ENCODE assay signal across 20 mouse cellular contexts in genomic region chr10:71100815-71101499, GRCm38 (mm10). TPM values are rescaled to one million over a fixed set of nuclear protein-coding genes. Genes with fewer than 3 reads are reported as not detected.
DNase-seq lines count a peak whose midpoint lies in the region; ATAC-seq and TF ChIP-seq lines count a peak whose summit lies in the region.
"Had no signal": no experiment of that assay in that cellular context is flagged by ENCODE, and none has a peak within 500 bp of the region (broad histone marks: within the 10 kb centered on the region; RNA-seq: fewer than 3 reads in every experiment).

No protein-coding gene starts in this region.

- no peak for TF ChIP-seq CTCF in kidney, adult 2 months (conservative IDR thresholded peaks at IDR 0.05; ENCODE audit: insufficient read depth, insufficient read length, low read depth, low read length)

- H3K9me3 ChIP-seq in hindbrain, embryonic 13.5 days = no peaks in the 10 kb centered on the region
- no peaks in the 10 kb centered on the region for H3K9me3 ChIP-seq in hindbrain, embryonic 10.5 days
- H3K9me3 ChIP-seq in forebrain, embryonic 12.5 days = no peaks in the 10 kb centered on the region
- H3K9me3 ChIP-seq in forebrain, embryonic 16.5 days (ENCODE audit: control insufficient read depth, low read length) = no peaks in the 10 kb centered on the region
- H3K9me3 ChIP-seq in midbrain, embryonic 16.5 days (replicated peaks; ENCODE audit: control insufficient read depth, low read length, poor library complexity, severe bottlenecking) = no peaks in the 10 kb centered on the region
- H3K9me3 ChIP-seq: embryonic facial prominence, embryonic 12.5 days; limb, embryonic 10.5 days had no signal

- peak overlapping the region; percentile 41; the same call in 1 of the 2 replicates for H3K27ac ChIP-seq in hindbrain, embryonic 13.5 days
- no peak overlapping the region for H3K27ac ChIP-seq in hindbrain, embryonic 10.5 days
- no peak overlapping the region; the same call in 1 of the 2 replicates for H3K27ac ChIP-seq in forebrain, embryonic 12.5 days
- H3K27ac ChIP-seq in forebrain, embryonic 16.5 days (ENCODE audit: low read length) = no peak overlapping the region
- H3K27ac ChIP-seq in midbrain, embryonic 16.5 days (ENCODE audit: low read length) = no peak overlapping the region
- no peak overlapping the region for H3K27ac ChIP-seq in kidney, adult 2 months (ENCODE audit: insufficient read depth, low read depth, low read length)
- H3K27ac ChIP-seq: embryonic facial prominence, embryonic 12.5 days; heart, adult 2 months; limb, embryonic 10.5 days had no signal

- H3K4me1 ChIP-seq in hindbrain, embryonic 13.5 days (replicated peaks) = peaks cover 9% of the 10 kb centered on the region
- no peaks in the 10 kb centered on the region for H3K4me1 ChIP-seq in hindbrain, embryonic 10.5 days (replicated peaks)
- peaks cover 11% of the 10 kb centered on the region; the same call in 1 of the 2 replicates for H3K4me1 ChIP-seq in forebrain, embryonic 12.5 days
- H3K4me1 ChIP-seq in forebrain, embryonic 16.5 days (replicated peaks; ENCODE audit: control insufficient read depth, insufficient read depth, low read length) = peaks cover 5% of the 10 kb centered on the region; the same call in 1 of the 2 replicates
- 0 out of 2 replicates have a peak, but pooled peaks cover 2% of the 10 kb centered on the region for H3K4me1 ChIP-seq in midbrain, embryonic 16.5 days (ENCODE audit: control insufficient read depth, insufficient read depth, low read length)
- H3K4me1 ChIP-seq in kidney, adult 2 months (ENCODE audit: control insufficient read depth, insufficient read depth, low read length) = peaks cover 8% of the 10 kb centered on the region; the same call in 1 of the 2 replicates
- H3K4me1 ChIP-seq: embryonic facial prominence, embryonic 12.5 days had no signal

- TF ChIP-seq POLR2A in kidney, adult 2 months (IDR thresholded peaks at IDR 0.05; ENCODE audit: low read depth, low read length) = no peak

- ATAC-seq in hindbrain, embryonic 13.5 days (ENCODE audit: low FRiP score) = peak; percentile 59
- ATAC-seq in forebrain, embryonic 12.5 days (ENCODE audit: low FRiP score) = peak; percentile 79
- ATAC-seq in forebrain, embryonic 16.5 days = peak; percentile 93
- ATAC-seq in midbrain, embryonic 16.5 days = peak; percentile 67
- ATAC-seq: liver, postnatal 0 days had no signal

- H3K36me3 ChIP-seq in hindbrain, embryonic 13.5 days = no peaks in the 10 kb centered on the region
- no peaks in the 10 kb centered on the region for H3K36me3 ChIP-seq in hindbrain, embryonic 10.5 days
- no peaks in the 10 kb centered on the region for H3K36me3 ChIP-seq in forebrain, embryonic 12.5 days (replicated peaks)
- no peaks in the 10 kb centered on the region for H3K36me3 ChIP-seq in forebrain, embryonic 16.5 days (ENCODE audit: control insufficient read depth, insufficient read depth)
- no peaks in the 10 kb centered on the region for H3K36me3 ChIP-seq in midbrain, embryonic 16.5 days (ENCODE audit: control insufficient read depth, insufficient read depth, low read length)
- no peaks in the 10 kb centered on the region for H3K36me3 ChIP-seq in kidney, adult 2 months (ENCODE audit: control insufficient read depth, insufficient read depth, low read length)
- H3K36me3 ChIP-seq: embryonic facial prominence, embryonic 12.5 days; limb, embryonic 10.5 days had no signal

- H3K9ac ChIP-seq in hindbrain, embryonic 13.5 days = no peak overlapping the region
- no peak overlapping the region for H3K9ac ChIP-seq in forebrain, embryonic 12.5 days
- no peak overlapping the region for H3K9ac ChIP-seq in forebrain, embryonic 16.5 days (replicated peaks; ENCODE audit: low read depth, low read length)
- H3K9ac ChIP-seq in midbrain, embryonic 16.5 days (ENCODE audit: low read depth, low read length) = no peak overlapping the region
- H3K9ac ChIP-seq: embryonic facial prominence, embryonic 12.5 days; liver, postnatal 0 days had no signal

- DNase-seq in hindbrain, embryonic 10.5 days (ENCODE audit: low spot score) = no peak
- no peak for DNase-seq in kidney, adult 2 months
- no peak for DNase-seq in adrenal gland, postnatal 25 days
- DNase-seq: adrenal gland, postnatal 36 days; B cell, adult 2 months; cerebellum, adult 8-10 months; gastrocnemius, postnatal 10 days; heart, adult 2 months; heart, postnatal 36 days; liver, postnatal 0 days; lung, postnatal 14 days had no signal

- H3K27me3 ChIP-seq in hindbrain, embryonic 13.5 days = no peaks in the 10 kb centered on the region
- H3K27me3 ChIP-seq in hindbrain, embryonic 10.5 days (ENCODE audit: insufficient read depth, poor library complexity, severe bottlenecking) = no peaks in the 10 kb centered on the region
- no peaks in the 10 kb centered on the region for H3K27me3 ChIP-seq in forebrain, embryonic 12.5 days
- H3K27me3 ChIP-seq in forebrain, embryonic 16.5 days (replicated peaks; ENCODE audit: control insufficient read depth, insufficient read depth, low read length) = no peaks in the 10 kb centered on the region
- no peaks in the 10 kb centered on the region for H3K27me3 ChIP-seq in midbrain, embryonic 16.5 days (ENCODE audit: control insufficient read depth, insufficient read depth, low read depth, low read length)
- no peaks in the 10 kb centered on the region for H3K27me3 ChIP-seq in kidney, adult 2 months (replicated peaks; ENCODE audit: control insufficient read depth, insufficient read depth, low read length)
- H3K27me3 ChIP-seq: embryonic facial prominence, embryonic 12.5 days had no signal

- no peak overlapping the region for H3K4me3 ChIP-seq in hindbrain, embryonic 13.5 days
- no peak overlapping the region for H3K4me3 ChIP-seq in hindbrain, embryonic 10.5 days
- H3K4me3 ChIP-seq in forebrain, embryonic 12.5 days (replicated peaks) = no peak overlapping the region
- no peak overlapping the region for H3K4me3 ChIP-seq in forebrain, embryonic 16.5 days (replicated peaks; ENCODE audit: low read length)
- H3K4me3 ChIP-seq in midbrain, embryonic 16.5 days (ENCODE audit: low read depth, low read length) = no peak overlapping the region
- H3K4me3 ChIP-seq in kidney, adult 2 months (ENCODE audit: insufficient read depth, low read depth, low read length) = no peak overlapping the region
- H3K4me3 ChIP-seq: embryonic facial prominence, embryonic 12.5 days; erythroblast, embryonic 14.5 days; heart, adult 2 months; limb, embryonic 10.5 days; myocyte had no signal

- 52% methylated on average over 8 of the region's 8 CpGs for WGBS in hindbrain, embryonic 13.5 days
- 74% methylated on average over 8 of the region's 8 CpGs for WGBS in hindbrain, embryonic 10.5 days
- WGBS in forebrain, embryonic 12.5 days = 54% methylated on average over 8 of the region's 8 CpGs
- WGBS in forebrain, embryonic 16.5 days = 38% methylated on average over 8 of the region's 8 CpGs
- WGBS in midbrain, embryonic 16.5 days = 45% methylated on average over 8 of the region's 8 CpGs
- WGBS in kidney, adult 2 months = 68% methylated on average over 8 of the region's 8 CpGs

- no peak overlapping the region for H3K4me2 ChIP-seq in hindbrain, embryonic 13.5 days
- H3K4me2 ChIP-seq in forebrain, embryonic 12.5 days = no peak overlapping the region
- H3K4me2 ChIP-seq in forebrain, embryonic 16.5 days (ENCODE audit: low read length) = no peak overlapping the region
- no peak overlapping the region for H3K4me2 ChIP-seq in midbrain, embryonic 16.5 days (ENCODE audit: low read length)
- H3K4me2 ChIP-seq: embryonic facial prominence, embryonic 12.5 days had no signal

RNA-seq across cellular contexts. Expression of gene Bicc1, which starts 58.5 kb away (rescaled TPM):
- polyA plus RNA-seq in hindbrain, embryonic 13.5 days (2015; fragmentation: Nextera tagmentation; extraction: Ambion mirVana) = 5.9 TPM in 2 replicates
- polyA plus RNA-seq in hindbrain, embryonic 10.5 days (2016; fragmentation: Nextera tagmentation; extraction: Ambion mirVana) = 5.4 and 5.5 TPM in 2 replicates
- 5.7 and 6.8 TPM in 2 replicates for polyA plus RNA-seq in forebrain, embryonic 12.5 days (2016; fragmentation: Nextera tagmentation; extraction: Ambion mirVana)
- polyA plus RNA-seq in forebrain, embryonic 16.5 days (2015; fragmentation: Nextera tagmentation; extraction: Ambion mirVana) = 3.1 and 4.3 TPM in 2 replicates
- polyA plus RNA-seq in midbrain, embryonic 16.5 days (2015; fragmentation: Nextera tagmentation; extraction: Ambion mirVana) = 4.3 and 4.5 TPM in 2 replicates
- polyA plus RNA-seq in kidney, adult 2 months (2012; rRNA removed) = 69.0 and 78.8 TPM in 2 replicates
- 13.1 and 14.0 TPM in 2 replicates for total RNA-seq in adrenal gland, postnatal 25 days (2021)
- total RNA-seq: megakaryocyte, adult 5-6 weeks had no signal
- polyA plus RNA-seq: erythroblast, embryonic 14.5 days had no signal
